Mouse (Mus musculus): ENCODE measurements around the gene Gprc5c. TPM values are rescaled to one million over a fixed set of nuclear protein-coding genes. Genes with fewer than 3 reads are reported as not detected.

The Gprc5c gene
- polyA plus RNA-seq, 1 experiment, result 18.2 TPM

GRCm38 (mm10) chr11:114863918-114864420, 13.0 kb downstream of the Gprc5c start:
- DNase-seq, result no peak
- 89% methylated on average over 21 of the region's 21 CpGs for WGBS
- Histone ChIP-seq H3K4me1 (ENCODE audit: control insufficient read depth, insufficient read depth, low read length) (peaks cover 10% of the 10 kb centered on the region; the same call in 1 of the 2 replicates), H3K4me3 (replicated peaks; ENCODE audit: extremely low read depth, low read depth, low read length) (no peak overlapping the region)
- TF ChIP-seq POLR2A (IDR thresholded peaks at IDR 0.05; ENCODE audit: borderline replicate concordance, extremely low read depth, low read depth, low read length) (no peak), CTCF (IDR thresholded peaks at IDR 0.05; ENCODE audit: insufficient read depth, low read length) (no peak)

- no peak for TF ChIP-seq CTCF (IDR thresholded peaks at IDR 0.05; ENCODE audit: insufficient read depth, low read length)
- no peak for TF ChIP-seq POLR2A (IDR thresholded peaks at IDR 0.05; ENCODE audit: borderline replicate concordance, extremely low read depth, low read depth, low read length)
- Histone ChIP-seq H3K4me3 (replicated peaks; ENCODE audit: extremely low read depth, low read depth, low read length) (no peak overlapping the region), H3K4me1 (ENCODE audit: control insufficient read depth, insufficient read depth, low read length) (peaks cover 10% of the 10 kb centered on the region; the same call in 1 of the 2 replicates)
- WGBS, result 68% methylated on average over 5 of the region's 5 CpGs
- DNase-seq, result no peak
Measured at GRCm38 (mm10) chr11:114865999-114866398, 15.0 kb downstream of the Gprc5c start.

GRCm38 (mm10) chr11:114866486-114867360, 15.8 kb downstream of the Gprc5c start:
- 33% methylated on average over 10 of the region's 10 CpGs for WGBS
- no peak overlapping the region for H3K4me3 ChIP-seq (replicated peaks; ENCODE audit: extremely low read depth, low read depth, low read length)
- TF ChIP-seq POLR2A (IDR thresholded peaks at IDR 0.05; ENCODE audit: borderline replicate concordance, extremely low read depth, low read depth, low read length) (no peak; the same call in 1 of the 2 replicates), CTCF (IDR thresholded peaks at IDR 0.05; ENCODE audit: insufficient read depth, low read length) (no peak)
- no peak for DNase-seq
- H3K4me1 ChIP-seq (ENCODE audit: control insufficient read depth, insufficient read depth, low read length), result peaks cover 10% of the 10 kb centered on the region; the same call in 1 of the 2 replicates

GRCm38 (mm10) chr11:114867361-114868235, 16.6 kb downstream of the Gprc5c start:
- DNase-seq, result no peak
- peak; percentile 8; the same call in 1 of the 2 replicates for TF ChIP-seq POLR2A (IDR thresholded peaks at IDR 0.05; ENCODE audit: borderline replicate concordance, extremely low read depth, low read depth, low read length)
- no peak for TF ChIP-seq CTCF (IDR thresholded peaks at IDR 0.05; ENCODE audit: insufficient read depth, low read length)
- WGBS, result 36% methylated on average over 11 of the region's 11 CpGs
- Histone ChIP-seq H3K4me3 (replicated peaks; ENCODE audit: extremely low read depth, low read depth, low read length) (no peak overlapping the region), H3K4me1 (ENCODE audit: control insufficient read depth, insufficient read depth, low read length) (peaks cover 10% of the 10 kb centered on the region; the same call in 1 of the 2 replicates)

GRCm38 (mm10) chr11:114868280-114868679, 17.3 kb downstream of the Gprc5c start:
- Histone ChIP-seq H3K4me1 (ENCODE audit: control insufficient read depth, insufficient read depth, low read length) (peaks cover 10% of the 10 kb centered on the region; the same call in 1 of the 2 replicates), H3K4me3 (replicated peaks; ENCODE audit: extremely low read depth, low read depth, low read length) (no peak overlapping the region)
- 87% methylated on average over 12 of the region's 12 CpGs for WGBS
- no peak for TF ChIP-seq POLR2A (IDR thresholded peaks at IDR 0.05; ENCODE audit: borderline replicate concordance, extremely low read depth, low read depth, low read length)
- TF ChIP-seq CTCF (IDR thresholded peaks at IDR 0.05; ENCODE audit: insufficient read depth, low read length), result no peak
- no peak for DNase-seq

- TF ChIP-seq POLR2A (IDR thresholded peaks at IDR 0.05; ENCODE audit: borderline replicate concordance, extremely low read depth, low read depth, low read length), result no peak
- no peak for TF ChIP-seq CTCF (IDR thresholded peaks at IDR 0.05; ENCODE audit: insufficient read depth, low read length)
- no peak for DNase-seq
- H3K4me3 ChIP-seq (replicated peaks; ENCODE audit: extremely low read depth, low read depth, low read length), result no peak overlapping the region
- H3K4me1 ChIP-seq (ENCODE audit: control insufficient read depth, insufficient read depth, low read length), result peaks cover 10% of the 10 kb centered on the region; the same call in 1 of the 2 replicates
- 85% methylated on average over 1 of the region's 1 CpGs for WGBS
Measured at GRCm38 (mm10) chr11:114869787-114870186, 18.8 kb downstream of the Gprc5c start.

- TF ChIP-seq POLR2A (IDR thresholded peaks at IDR 0.05; ENCODE audit: borderline replicate concordance, extremely low read depth, low read depth, low read length) (no peak), CTCF (IDR thresholded peaks at IDR 0.05; ENCODE audit: insufficient read depth, low read length) (no peak)
Measured at GRCm38 (mm10) chr11:114871540-114871939, 20.6 kb downstream of the Gprc5c start.

GRCm38 (mm10) chr11:114873022-114873817, 22.3 kb downstream of the Gprc5c start:
- Histone ChIP-seq H3K4me1 (ENCODE audit: control insufficient read depth, insufficient read depth, low read length) (0 out of 2 replicates have a peak, but pooled peaks cover 2% of the 10 kb centered on the region), H3K4me3 (replicated peaks; ENCODE audit: extremely low read depth, low read depth, low read length) (no peak overlapping the region)
- WGBS, result 34% methylated on average over 6 of the region's 6 CpGs
- no peak for DNase-seq
- TF ChIP-seq CTCF (IDR thresholded peaks at IDR 0.05; ENCODE audit: insufficient read depth, low read length), result no peak
- TF ChIP-seq POLR2A (IDR thresholded peaks at IDR 0.05; ENCODE audit: borderline replicate concordance, extremely low read depth, low read depth, low read length), result no peak

More at GRCm38 (mm10) chr11:114871540-114871939, 20.6 kb downstream of the Gprc5c start:
- peaks cover 9% of the 10 kb centered on the region; the same call in 1 of the 2 replicates for H3K4me1 ChIP-seq (ENCODE audit: control insufficient read depth, insufficient read depth, low read length)
- WGBS, result 84% methylated on average over 2 of the region's 2 CpGs
- no peak for DNase-seq
- H3K4me3 ChIP-seq (replicated peaks; ENCODE audit: extremely low read depth, low read depth, low read length), result no peak overlapping the region

Measured in lung, adult 2 months (tissue).